Mouse (Mus musculus) adrenal gland (tissue): ENCODE results near the gene Cbfa2t2.

Experiments
- intact Hi-C: fragments of 180-260 bp; cut with DNase I; formaldehyde crosslinking; loops from one replicate; pipeline ENCODE4 v1.15.1; 2025

Cbfa2t2 gene

GRCm38 (mm10) chr2:154567766-154568165 is 131.5 kb downstream of the Cbfa2t2 start:
- intact Hi-C loops = no loop called here

DNA sequence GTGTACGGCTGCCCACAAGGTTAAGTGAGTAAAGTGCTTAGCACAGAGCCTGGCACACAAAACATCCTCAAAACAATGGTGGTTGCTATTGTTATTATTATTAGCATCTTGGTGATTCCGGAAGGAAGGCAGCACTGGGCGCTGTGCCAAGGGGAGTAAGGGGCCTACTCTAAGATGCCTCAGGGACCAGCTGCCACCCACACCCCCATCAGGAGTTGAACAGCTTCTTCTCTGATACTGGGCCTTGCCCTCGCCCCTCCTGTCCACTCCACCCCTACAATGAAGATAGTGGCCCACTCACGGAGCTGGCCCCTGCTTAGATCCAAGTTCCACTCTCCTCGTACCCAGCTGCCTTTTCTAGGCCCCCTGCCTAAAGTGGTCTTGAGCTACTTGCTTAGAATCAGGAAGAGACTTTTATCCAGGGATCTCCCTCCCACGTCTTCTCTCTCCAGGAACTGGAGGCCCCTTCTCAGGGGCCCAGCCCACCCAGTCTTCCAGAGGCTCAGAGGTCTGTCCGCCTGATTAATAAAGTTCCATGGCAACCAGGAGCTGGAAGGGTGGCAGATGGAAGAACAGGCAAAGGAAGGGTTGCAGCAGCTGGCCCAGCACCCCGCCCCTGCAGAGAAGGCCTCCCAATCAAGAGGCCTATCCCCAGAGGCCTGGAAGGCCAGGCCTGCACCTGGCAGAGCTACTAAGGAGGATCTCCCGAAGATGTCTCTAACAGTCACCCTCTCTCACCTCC is 132.2 kb downstream of the Cbfa2t2 start:
- intact Hi-C loops = no loop called here

GRCm38 (mm10) chr2:154569071-154569748 is 132.9 kb downstream of the Cbfa2t2 start:
- intact Hi-C loops = no loop called here

- intact Hi-C loops = loop anchor here (5.0 kb wide), 1 partner anchor 42 kb away; the partner anchor contains the start of genes 4930519P11Rik and Zfp341
Observed at GRCm38 (mm10) chr2:154569836-154570286, 133.6 kb downstream of the Cbfa2t2 start, which contains the start of gene E2f1. Gene E2f1 (minus strand): TSS chr2:154569892.

DNA sequence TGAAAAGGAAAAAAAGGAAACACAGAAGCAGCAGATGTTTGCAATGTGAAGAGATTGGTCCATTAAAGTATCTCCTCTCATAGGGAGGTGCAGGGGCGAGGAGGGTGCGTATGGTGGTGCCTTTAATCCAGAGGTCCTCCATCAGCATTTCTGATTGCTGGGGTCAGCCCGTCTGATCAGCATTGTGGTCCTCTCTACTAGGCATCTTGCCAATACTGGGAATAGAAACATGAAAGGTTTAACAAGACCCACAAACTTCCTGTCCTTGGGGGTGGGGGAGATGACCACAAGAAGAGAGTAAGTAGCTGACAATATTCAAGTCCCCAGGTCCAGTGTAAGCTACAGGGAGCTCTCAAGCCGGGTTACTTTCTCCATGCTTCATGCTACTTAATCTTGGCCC is 134.4 kb downstream of the Cbfa2t2 start:
- intact Hi-C loops = loop anchor here (5.0 kb wide), 1 partner anchor 42 kb away; the partner anchor contains the start of genes 4930519P11Rik and Zfp341

- intact Hi-C loops = loop anchor here (5.0 kb wide), 1 partner anchor 41 kb away; the partner anchor contains the start of genes 4930519P11Rik and Zfp341
Observed at GRCm38 (mm10) chr2:154571266-154571665, 135.0 kb downstream of the Cbfa2t2 start.

DNA sequence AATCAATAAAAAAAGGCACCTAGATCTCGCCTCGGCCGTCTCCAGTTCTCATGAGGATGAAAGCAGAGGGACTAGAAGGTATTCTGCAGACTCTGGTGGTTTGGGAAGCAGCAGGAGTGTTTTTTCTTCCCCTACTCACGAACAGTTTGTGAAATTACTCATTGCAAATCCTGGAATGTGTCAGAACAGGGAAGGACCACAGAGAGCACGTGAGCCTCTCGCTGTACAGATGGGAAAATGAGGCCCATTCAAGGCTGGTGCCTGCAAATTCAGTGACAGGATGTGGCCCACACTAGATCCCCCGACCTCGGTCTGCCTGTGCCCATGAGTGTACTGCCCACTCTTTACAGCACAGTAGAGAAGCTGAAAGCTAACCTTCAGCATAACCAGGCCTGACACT is 135.7 kb downstream of the Cbfa2t2 start:
- intact Hi-C loops = loop anchor here (5.0 kb wide), 1 partner anchor 40 kb away; the partner anchor contains the start of genes 4930519P11Rik and Zfp341

GRCm38 (mm10) chr2:154572996-154573395 is 136.7 kb downstream of the Cbfa2t2 start:
- intact Hi-C loops = loop anchor here (5.0 kb wide), 1 partner anchor 39 kb away; the partner anchor contains the start of genes 4930519P11Rik and Zfp341

DNA sequence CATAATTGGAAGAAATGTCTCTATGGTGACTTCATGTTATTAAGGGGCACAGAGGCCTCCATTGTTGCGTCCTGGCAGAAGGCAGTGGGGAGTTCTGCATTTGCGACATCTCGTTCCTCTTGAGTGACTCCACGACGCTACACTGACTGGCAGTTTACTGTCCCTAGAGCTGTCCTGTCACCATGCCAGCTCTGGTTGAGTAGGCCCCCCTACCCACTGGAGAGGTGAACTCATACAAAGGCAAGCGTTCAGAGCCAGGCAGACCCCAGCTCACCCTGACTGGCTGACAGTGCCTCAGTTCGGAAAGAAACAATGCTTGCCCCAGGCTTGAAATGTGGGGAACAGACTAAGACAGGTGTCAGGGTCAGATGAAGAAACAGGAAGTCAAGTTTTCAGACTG is 138.0 kb downstream of the Cbfa2t2 start:
- intact Hi-C loops = loop anchor here (5.0 kb wide), 1 partner anchor 38 kb away; the partner anchor contains the start of genes 4930519P11Rik and Zfp341

DNA sequence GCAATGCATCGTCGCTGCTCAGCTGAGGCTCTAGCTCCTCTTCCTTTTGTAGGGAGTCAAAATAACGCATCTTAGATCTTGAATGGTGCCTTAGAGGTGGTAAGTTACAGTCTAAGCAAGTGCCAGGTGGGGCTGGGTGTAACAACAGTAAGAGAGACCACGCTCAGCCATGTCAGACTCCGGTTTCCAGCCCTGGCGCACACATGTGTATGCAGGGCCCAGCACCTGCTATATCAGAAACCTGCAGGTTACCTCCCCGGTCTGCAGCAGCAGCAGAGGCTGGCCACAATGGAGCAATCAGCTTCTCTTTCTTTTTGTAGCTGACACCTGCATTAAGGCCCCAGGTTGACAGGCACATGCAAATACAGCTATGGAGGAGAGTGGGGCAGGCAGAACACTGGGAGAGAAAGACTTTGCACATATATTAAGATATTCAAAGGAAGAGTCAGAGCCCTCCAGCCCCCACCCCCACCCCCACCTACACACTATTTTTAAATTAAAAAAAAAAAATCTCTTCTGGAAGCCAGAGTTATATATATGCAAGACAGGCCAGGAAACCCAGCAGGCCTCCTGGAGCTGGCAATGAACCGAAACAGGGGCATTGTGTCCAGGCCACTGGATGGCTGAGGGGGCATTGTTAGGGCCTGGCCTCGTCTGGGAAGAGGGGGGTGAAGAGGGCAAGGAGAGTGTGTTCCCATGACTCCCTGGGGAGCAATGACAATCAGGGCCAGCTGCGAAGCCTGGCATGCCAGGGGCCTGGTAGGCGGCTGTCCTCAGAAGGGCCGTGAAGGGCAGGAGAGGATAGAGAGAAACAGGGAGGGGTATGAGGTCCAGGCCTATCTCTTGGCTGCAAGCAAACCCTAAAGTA is 140.8 kb downstream of the Cbfa2t2 start:
- intact Hi-C loops = no loop called here

DNA sequence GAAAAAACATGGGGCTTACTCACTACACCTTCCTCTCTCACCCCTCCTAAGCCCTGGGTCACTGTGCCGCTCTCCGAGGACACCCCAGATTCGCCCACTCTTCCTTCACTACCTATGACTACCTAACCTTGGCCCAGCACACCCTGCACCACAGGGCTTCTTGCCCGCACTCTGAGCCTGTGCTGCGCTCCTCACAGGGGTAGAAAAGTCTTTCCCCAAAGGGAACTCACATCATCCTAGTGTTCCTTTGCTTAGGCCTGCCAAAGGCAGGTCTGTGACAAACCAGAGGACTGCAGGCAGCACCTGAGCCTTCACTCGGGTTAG is 141.4 kb downstream of the Cbfa2t2 start:
- intact Hi-C loops = no loop called here

DNA sequence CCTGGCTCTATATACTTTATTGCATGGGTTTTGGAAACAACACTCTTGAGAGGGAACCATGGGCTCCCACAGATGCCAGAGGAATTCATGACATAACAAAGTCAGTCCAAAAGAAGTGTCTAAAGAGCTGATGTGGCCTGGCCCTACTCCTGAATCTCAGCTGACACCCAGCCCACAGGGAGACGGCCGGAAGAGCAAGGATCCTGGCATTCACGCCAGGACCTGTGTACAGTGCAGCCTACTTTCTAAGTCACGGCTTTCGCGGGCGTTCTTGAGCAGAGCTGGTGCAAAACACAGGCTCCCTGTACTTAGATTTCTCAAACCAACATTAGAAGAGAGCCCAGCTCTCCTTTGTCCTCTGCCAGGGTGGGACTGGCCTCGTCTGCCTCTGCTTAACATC is 144.3 kb downstream of the Cbfa2t2 start:
- intact Hi-C loops = no loop called here

GRCm38 (mm10) chr2:154581421-154581820 is 145.1 kb downstream of the Cbfa2t2 start:
- intact Hi-C loops = no loop called here

GRCm38 (mm10) chr2:154583906-154584872 is 147.9 kb downstream of the Cbfa2t2 start:
- intact Hi-C loops = no loop called here

- intact Hi-C loops = no loop called here
Observed at GRCm38 (mm10) chr2:154584931-154585601, 148.8 kb downstream of the Cbfa2t2 start.

DNA sequence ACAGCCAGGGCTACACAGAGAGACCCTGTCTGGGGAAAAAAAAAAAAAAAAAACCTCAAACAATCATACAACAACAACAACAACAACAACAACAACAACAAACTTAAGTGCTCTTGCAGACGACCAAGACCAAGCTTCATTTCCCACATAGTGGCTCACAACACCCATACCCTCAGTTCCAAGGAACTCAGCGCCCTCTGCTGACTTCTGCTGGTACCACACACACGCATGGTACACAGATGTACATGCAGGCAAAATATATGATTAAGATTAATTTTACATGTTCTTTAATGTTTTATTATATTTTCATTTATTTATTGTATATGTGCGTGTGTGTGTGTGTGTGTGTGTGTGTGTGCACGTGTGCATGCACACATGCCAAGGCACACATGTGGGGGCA is 150.1 kb downstream of the Cbfa2t2 start:
- intact Hi-C loops = no loop called here
